Comparison of ENCODE assay signal across 21 mouse cellular contexts in the genomic region with DNA sequence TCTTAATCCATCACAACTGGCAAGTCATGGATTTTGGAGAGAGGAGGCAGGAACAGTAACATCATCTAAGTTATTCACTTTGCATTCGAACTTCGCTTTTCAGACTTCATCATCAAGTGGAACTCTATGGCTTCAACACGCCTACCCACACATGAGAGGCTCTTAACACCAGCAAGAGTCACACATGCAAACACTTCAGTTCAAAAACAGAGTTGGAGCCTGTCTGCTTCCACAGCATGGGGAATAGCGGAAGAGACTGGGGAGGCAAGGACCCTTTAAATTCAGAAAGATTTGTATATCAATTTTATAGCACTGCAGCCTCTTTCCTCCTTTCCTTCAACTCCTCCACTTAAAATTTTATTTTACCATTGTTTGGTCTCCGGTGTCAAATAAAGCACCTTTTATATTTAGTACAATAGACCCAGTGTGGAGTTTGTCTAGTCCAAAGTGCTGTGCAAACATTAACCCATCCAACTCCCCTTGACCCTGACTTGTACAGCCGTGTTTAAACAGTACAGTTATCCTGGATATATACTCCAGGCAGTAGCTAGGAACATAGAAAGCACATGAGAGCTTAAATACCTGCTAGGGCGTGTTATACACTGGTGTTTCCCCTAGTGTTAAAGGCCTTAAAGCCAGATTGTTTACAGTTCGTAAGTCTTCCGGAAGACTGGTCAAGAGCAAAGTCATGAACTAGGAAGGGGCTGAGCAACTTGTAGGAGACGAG.
DNase-seq lines count a peak whose midpoint lies in the region; ATAC-seq lines count a peak whose summit lies in the region.
"Had no signal": no experiment of that assay in that cellular context is flagged by ENCODE, and none has a peak within 500 bp of the region (broad histone marks: within the 10 kb centered on the region; RNA-seq: fewer than 3 reads in every experiment).

No protein-coding gene starts in this region.

- DNase-seq in kidney, adult 9 months = peak; percentile 25
- no peak for DNase-seq in kidney, postnatal 10 days
- no peak for DNase-seq in liver, embryonic 11.5 days (ENCODE audit: low spot score)
- DNase-seq in lung, postnatal 36 days = peak; percentile 51
- no peak for DNase-seq in frontal cortex, postnatal 10 days (ENCODE audit: low spot score in 2 of 2)
- DNase-seq: adrenal gland, postnatal 25 days; cerebellum, postnatal 10 days; heart, postnatal 36 days; retina, postnatal 1 day had no signal

- peak; percentile 59 for ATAC-seq in liver, embryonic 16.5 days (ENCODE audit: low read depth)
- no peak for ATAC-seq in liver, embryonic 11.5 days (replicated peaks; ENCODE audit: low FRiP score)
- ATAC-seq in lung, embryonic 15.5 days (ENCODE audit: borderline replicate concordance, extremely low read depth, low FRiP score, low TSS enrichment) = peak; percentile 89
- no peak for ATAC-seq in erythroblast, adult 5-6 weeks (replicated peaks; ENCODE audit: low FRiP score, poor library complexity, severe bottlenecking)
- ATAC-seq: CD4-positive, CD25-positive, alpha-beta regulatory T cell, adult 4 months; liver, embryonic 12.5 days; midbrain, embryonic 16.5 days had no signal

- no peaks in the 10 kb centered on the region for H3K9me3 ChIP-seq in liver, embryonic 16.5 days (replicated peaks; ENCODE audit: control insufficient read depth, low read length)
- no peaks in the 10 kb centered on the region for H3K9me3 ChIP-seq in liver, embryonic 11.5 days (ENCODE audit: control insufficient read depth, low read length)
- H3K9me3 ChIP-seq in lung, embryonic 15.5 days = no peaks in the 10 kb centered on the region
- H3K9me3 ChIP-seq: heart, embryonic 15.5 days; hindbrain, embryonic 13.5 days; liver, embryonic 12.5 days; neural tube, embryonic 13.5 days had no signal

- no peak overlapping the region for H3K27ac ChIP-seq in liver, embryonic 16.5 days (ENCODE audit: low read length)
- no peak overlapping the region for H3K27ac ChIP-seq in liver, embryonic 11.5 days (ENCODE audit: low read depth, low read length)
- no peak overlapping the region for H3K27ac ChIP-seq in lung, embryonic 15.5 days
- H3K27ac ChIP-seq: heart, embryonic 15.5 days; hindbrain, embryonic 13.5 days; layer of hippocampus, adult 2 months; liver, embryonic 12.5 days; macrophage; neural tube, embryonic 13.5 days had no signal

- H3K4me1 ChIP-seq in liver, embryonic 16.5 days (ENCODE audit: control insufficient read depth, low read depth, low read length) = no peaks in the 10 kb centered on the region
- no peaks in the 10 kb centered on the region for H3K4me1 ChIP-seq in liver, embryonic 11.5 days (replicated peaks; ENCODE audit: control insufficient read depth, insufficient read depth, low read length)
- peaks cover 11% of the 10 kb centered on the region; the same call in 1 of the 2 replicates for H3K4me1 ChIP-seq in lung, embryonic 15.5 days
- H3K4me1 ChIP-seq: heart, embryonic 15.5 days; hindbrain, embryonic 13.5 days; liver, embryonic 12.5 days; neural tube, embryonic 13.5 days had no signal

- 61% methylated on average over 10 of the region's 10 CpGs for WGBS in liver, embryonic 16.5 days (ENCODE audit: insufficient replicate concordance)
- WGBS in liver, embryonic 11.5 days = 81% methylated on average over 10 of the region's 10 CpGs
- 43% methylated on average over 10 of the region's 10 CpGs for WGBS in lung, embryonic 15.5 days

- H3K36me3 ChIP-seq in liver, embryonic 16.5 days (ENCODE audit: control insufficient read depth, insufficient read depth) = no peaks in the 10 kb centered on the region
- H3K36me3 ChIP-seq in liver, embryonic 11.5 days (ENCODE audit: control insufficient read depth, insufficient read depth, low read length) = no peaks in the 10 kb centered on the region
- no peaks in the 10 kb centered on the region for H3K36me3 ChIP-seq in lung, embryonic 15.5 days
- H3K36me3 ChIP-seq: heart, embryonic 15.5 days; hindbrain, embryonic 13.5 days; liver, embryonic 12.5 days; neural tube, embryonic 13.5 days had no signal

- H3K9ac ChIP-seq in liver, embryonic 16.5 days (ENCODE audit: low read depth, low read length) = no peak overlapping the region
- no peak overlapping the region for H3K9ac ChIP-seq in liver, embryonic 11.5 days (ENCODE audit: low read depth, low read length)
- no peak overlapping the region for H3K9ac ChIP-seq in lung, embryonic 15.5 days
- H3K9ac ChIP-seq: heart, embryonic 15.5 days; hindbrain, embryonic 13.5 days; liver, embryonic 12.5 days; neural tube, embryonic 13.5 days had no signal

- H3K4me3 ChIP-seq in liver, embryonic 16.5 days (ENCODE audit: low read depth, low read length) = no peak overlapping the region
- no peak overlapping the region for H3K4me3 ChIP-seq in liver, embryonic 11.5 days (ENCODE audit: low read depth, low read length)
- no peak overlapping the region for H3K4me3 ChIP-seq in lung, embryonic 15.5 days
- H3K4me3 ChIP-seq: heart, embryonic 15.5 days; hindbrain, embryonic 13.5 days; layer of hippocampus, adult 2 months; liver, embryonic 12.5 days; myocyte; neural tube, embryonic 13.5 days had no signal

- no peaks in the 10 kb centered on the region for H3K27me3 ChIP-seq in liver, embryonic 16.5 days (ENCODE audit: control insufficient read depth, insufficient read depth, low read depth, low read length)
- no peaks in the 10 kb centered on the region for H3K27me3 ChIP-seq in liver, embryonic 11.5 days (replicated peaks; ENCODE audit: control insufficient read depth, insufficient read depth, low read length)
- H3K27me3 ChIP-seq in lung, embryonic 15.5 days = peaks cover 5% of the 10 kb centered on the region
- H3K27me3 ChIP-seq: heart, embryonic 15.5 days; hindbrain, embryonic 13.5 days; liver, embryonic 12.5 days; neural tube, embryonic 13.5 days had no signal

- H3K4me2 ChIP-seq in liver, embryonic 16.5 days (ENCODE audit: low read depth, low read length) = no peak overlapping the region
- no peak overlapping the region for H3K4me2 ChIP-seq in liver, embryonic 11.5 days
- no peak overlapping the region for H3K4me2 ChIP-seq in lung, embryonic 15.5 days
- H3K4me2 ChIP-seq: heart, embryonic 15.5 days; hindbrain, embryonic 13.5 days; liver, embryonic 12.5 days; neural tube, embryonic 13.5 days had no signal

Comparison
In these comparisons a context has a peak if more than half of its experiments do, and no peak if none do; other contexts are left out.
1. DNase-seq: peak in kidney, adult 9 months (single experiment) and lung, postnatal 36 days (single experiment); none in kidney, postnatal 10 days (single experiment), liver, embryonic 11.5 days (single experiment) and frontal cortex, postnatal 10 days (0 of 2).
2. ATAC-seq: peak in liver, embryonic 16.5 days (single experiment) and lung, embryonic 15.5 days (single experiment); none in liver, embryonic 11.5 days (single experiment) and erythroblast, adult 5-6 weeks (single experiment).